Mouse (Mus musculus): ENCODE measurements around the gene Lrrfip2. TPM values are rescaled to one million over a fixed set of nuclear protein-coding genes. Genes with fewer than 3 reads are reported as not detected.

Gene Lrrfip2
- polyA plus RNA-seq, 1 experiment from 2014 or later, result 46.0 TPM

GRCm38 (mm10) chr9:111237726-111238125 lies 120.3 kb downstream of the Lrrfip2 start:
- no peak for ATAC-seq (ENCODE audit: low FRiP score)
- no peak overlapping the region for H3K4me3 ChIP-seq (replicated peaks)
- peaks cover 73% of the 10 kb centered on the region for H3K36me3 ChIP-seq

DNA sequence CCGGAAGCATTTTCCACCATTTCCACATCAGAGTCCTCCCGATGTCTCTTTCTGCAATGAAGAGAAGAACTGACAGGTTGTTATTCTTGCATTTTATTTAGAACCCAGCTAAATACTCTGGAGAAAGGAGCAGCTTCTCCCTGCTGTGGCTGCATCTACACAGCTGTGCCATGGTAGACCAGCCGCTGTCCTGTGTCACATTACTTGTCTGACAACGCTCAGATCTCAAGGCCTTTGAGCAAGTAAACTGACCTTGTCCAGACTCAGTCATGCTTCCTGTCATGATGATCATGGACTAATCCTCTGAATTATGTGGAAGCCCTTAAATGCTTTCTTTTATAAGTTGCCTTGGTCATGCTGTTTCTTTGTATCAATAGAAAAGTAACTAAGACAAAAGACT lies 122.4 kb downstream of the Lrrfip2 start:
- Histone ChIP-seq H3K36me3 (peaks cover 62% of the 10 kb centered on the region), H3K9me3 (replicated peaks) (no peaks in the 10 kb centered on the region), H3K4me3 (replicated peaks) (no peak overlapping the region), H3K27ac (replicated peaks) (no peak overlapping the region), H3K9ac (replicated peaks) (no peak overlapping the region), H3K27me3 (replicated peaks) (no peaks in the 10 kb centered on the region), H3K4me2 (no peak overlapping the region), H3K4me1 (no peaks in the 10 kb centered on the region)
- no peak for ATAC-seq (ENCODE audit: low FRiP score)
- 82% methylated on average over 4 of the region's 4 CpGs for WGBS

More at GRCm38 (mm10) chr9:111237726-111238125, 120.3 kb downstream of the Lrrfip2 start:
- no peaks in the 10 kb centered on the region for H3K27me3 ChIP-seq (replicated peaks)
- no peak overlapping the region for H3K4me2 ChIP-seq
- H3K9ac ChIP-seq (replicated peaks), result no peak overlapping the region
- H3K27ac ChIP-seq (replicated peaks), result no peak overlapping the region
- no peaks in the 10 kb centered on the region for H3K9me3 ChIP-seq (replicated peaks)
- no peaks in the 10 kb centered on the region for H3K4me1 ChIP-seq

DNA sequence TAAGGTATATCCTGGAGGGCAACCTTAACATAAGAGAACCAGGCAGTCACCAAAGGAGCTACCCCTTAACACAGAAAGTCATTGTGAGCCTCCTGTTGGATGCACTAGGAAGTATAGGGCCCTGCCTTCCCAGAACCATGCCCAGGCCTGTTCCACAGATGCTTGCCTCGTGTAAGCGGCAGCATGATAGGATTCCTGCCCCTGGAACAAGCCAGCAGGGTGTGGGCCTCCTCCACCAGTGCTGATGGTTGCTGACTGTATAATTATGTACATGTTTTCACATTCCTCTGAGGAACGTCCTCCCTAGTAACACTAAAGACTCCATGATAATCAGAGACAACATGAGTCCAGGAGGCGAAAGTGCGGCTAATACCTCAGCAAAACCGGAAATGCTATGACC lies 126.0 kb downstream of the Lrrfip2 start:
- no peaks in the 10 kb centered on the region for H3K9me3 ChIP-seq (replicated peaks)
- no peak overlapping the region for H3K27ac ChIP-seq (replicated peaks)
- H3K4me1 ChIP-seq, result no peaks in the 10 kb centered on the region
- H3K27me3 ChIP-seq (replicated peaks), result no peaks in the 10 kb centered on the region
- no peak for ATAC-seq (ENCODE audit: low FRiP score)
- H3K36me3 ChIP-seq, result peaks cover 49% of the 10 kb centered on the region
- WGBS, result 94% methylated on average over 6 of the region's 6 CpGs
- no peak overlapping the region for H3K4me2 ChIP-seq
- no peak overlapping the region for H3K4me3 ChIP-seq (replicated peaks)
- H3K9ac ChIP-seq (replicated peaks), result no peak overlapping the region

DNA sequence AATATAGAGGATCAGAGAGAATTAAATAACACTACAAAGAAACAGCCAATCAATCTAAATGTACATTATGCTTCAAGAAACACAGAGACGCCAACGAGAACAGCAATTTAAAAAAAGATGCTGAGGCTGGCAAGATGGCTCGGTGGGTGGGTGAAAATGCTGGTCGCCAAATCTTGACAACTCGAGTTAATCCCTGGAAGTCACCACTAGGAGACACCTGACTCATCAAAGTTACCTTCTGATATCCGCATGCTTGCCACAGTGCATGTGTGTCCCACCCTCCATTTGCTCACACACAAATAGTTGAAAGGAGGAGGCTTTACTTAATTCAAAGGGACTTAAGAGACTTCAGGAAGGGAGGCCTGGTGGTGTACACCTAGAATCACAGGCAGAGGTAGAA lies 128.2 kb downstream of the Lrrfip2 start:
- no peak overlapping the region for H3K4me2 ChIP-seq
- no peaks in the 10 kb centered on the region for H3K27me3 ChIP-seq (replicated peaks)
- no peak overlapping the region for H3K9ac ChIP-seq (replicated peaks)
- WGBS, result 77% methylated on average over 6 of the region's 6 CpGs
- ATAC-seq (ENCODE audit: low FRiP score), result no peak
- H3K27ac ChIP-seq (replicated peaks), result no peak overlapping the region
- H3K4me1 ChIP-seq, result no peaks in the 10 kb centered on the region
- H3K36me3 ChIP-seq, result peaks cover 47% of the 10 kb centered on the region
- no peak overlapping the region for H3K4me3 ChIP-seq (replicated peaks)
- no peaks in the 10 kb centered on the region for H3K9me3 ChIP-seq (replicated peaks)

GRCm38 (mm10) chr9:111247682-111248246 lies 130.4 kb downstream of the Lrrfip2 start:
- H3K4me2 ChIP-seq, result no peak overlapping the region
- H3K27me3 ChIP-seq (replicated peaks), result no peaks in the 10 kb centered on the region
- H3K9me3 ChIP-seq (replicated peaks), result no peaks in the 10 kb centered on the region
- H3K9ac ChIP-seq (replicated peaks), result no peak overlapping the region
- H3K36me3 ChIP-seq, result peaks cover 52% of the 10 kb centered on the region
- no peak for ATAC-seq (ENCODE audit: low FRiP score)
- H3K27ac ChIP-seq (replicated peaks), result no peak overlapping the region
- H3K4me3 ChIP-seq (replicated peaks), result no peak overlapping the region
- H3K4me1 ChIP-seq, result no peaks in the 10 kb centered on the region
- WGBS, result 83% methylated on average over 3 of the region's 3 CpGs

GRCm38 (mm10) chr9:111252161-111252869 lies 134.9 kb downstream of the Lrrfip2 start:
- Histone ChIP-seq H3K4me3 (replicated peaks) (no peak overlapping the region), H3K27me3 (replicated peaks) (no peaks in the 10 kb centered on the region), H3K4me2 (no peak overlapping the region), H3K4me1 (no peaks in the 10 kb centered on the region), H3K9ac (replicated peaks) (no peak overlapping the region), H3K9me3 (replicated peaks) (no peaks in the 10 kb centered on the region), H3K27ac (replicated peaks) (no peak overlapping the region), H3K36me3 (peaks cover 60% of the 10 kb centered on the region)
- no peak for ATAC-seq (ENCODE audit: low FRiP score)
- WGBS, result 82% methylated on average over 7 of the region's 7 CpGs

- H3K27ac ChIP-seq (replicated peaks), result no peak overlapping the region; the same call in 1 of the 2 replicates
- ATAC-seq (ENCODE audit: low FRiP score), result peak; percentile 66; the same call in 1 of the 2 replicates
- H3K4me2 ChIP-seq, result no peak overlapping the region
- no peak overlapping the region for H3K9ac ChIP-seq (replicated peaks)
- 28% methylated on average over 1 of the region's 1 CpGs for WGBS
- no peaks in the 10 kb centered on the region for H3K9me3 ChIP-seq (replicated peaks)
- no peaks in the 10 kb centered on the region for H3K27me3 ChIP-seq (replicated peaks)
- H3K4me1 ChIP-seq, result no peaks in the 10 kb centered on the region
- peaks cover 54% of the 10 kb centered on the region for H3K36me3 ChIP-seq
- no peak overlapping the region for H3K4me3 ChIP-seq (replicated peaks)
Observed at GRCm38 (mm10) chr9:111260360-111260985, 143.1 kb downstream of the Lrrfip2 start.

GRCm38 (mm10) chr9:111261356-111261755 lies 144.0 kb downstream of the Lrrfip2 start:
- H3K27ac ChIP-seq (replicated peaks), result no peak overlapping the region
- no peaks in the 10 kb centered on the region for H3K9me3 ChIP-seq (replicated peaks)
- H3K4me1 ChIP-seq, result no peaks in the 10 kb centered on the region
- ATAC-seq (ENCODE audit: low FRiP score), result no peak
- WGBS, result 94% methylated on average over 4 of the region's 4 CpGs
- H3K4me2 ChIP-seq, result no peak overlapping the region
- no peak overlapping the region for H3K9ac ChIP-seq (replicated peaks)
- H3K4me3 ChIP-seq (replicated peaks), result no peak overlapping the region
- H3K27me3 ChIP-seq (replicated peaks), result no peaks in the 10 kb centered on the region
- peaks cover 49% of the 10 kb centered on the region for H3K36me3 ChIP-seq

DNA sequence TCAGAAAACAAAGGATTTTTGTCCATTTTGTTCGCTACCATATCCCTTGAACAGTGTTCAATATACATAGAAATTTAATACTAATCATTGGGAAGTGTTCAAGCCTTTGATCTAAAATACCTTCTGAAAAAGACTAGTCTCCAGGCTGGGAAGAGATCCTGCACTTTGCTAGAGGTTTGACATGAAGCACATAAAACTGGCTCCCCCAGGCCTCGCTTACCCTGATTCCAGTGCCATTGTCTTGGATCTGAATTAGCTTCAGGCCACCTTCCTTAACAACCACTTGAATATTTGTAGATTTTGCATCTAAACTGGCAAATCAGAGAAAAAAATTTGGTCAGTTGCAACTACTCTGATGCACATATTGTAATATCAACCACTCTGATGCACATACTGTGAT lies 150.6 kb downstream of the Lrrfip2 start:
- peaks cover 21% of the 10 kb centered on the region for H3K36me3 ChIP-seq
- H3K4me2 ChIP-seq, result no peak overlapping the region
- no peak overlapping the region for H3K27ac ChIP-seq (replicated peaks)
- no peak overlapping the region for H3K9ac ChIP-seq (replicated peaks)
- WGBS, result 95% methylated on average over 2 of the region's 2 CpGs
- ATAC-seq (ENCODE audit: low FRiP score), result no peak
- H3K9me3 ChIP-seq (replicated peaks), result no peaks in the 10 kb centered on the region
- H3K27me3 ChIP-seq (replicated peaks), result no peaks in the 10 kb centered on the region
- H3K4me3 ChIP-seq (replicated peaks), result no peak overlapping the region
- H3K4me1 ChIP-seq, result peaks cover 15% of the 10 kb centered on the region

DNA sequence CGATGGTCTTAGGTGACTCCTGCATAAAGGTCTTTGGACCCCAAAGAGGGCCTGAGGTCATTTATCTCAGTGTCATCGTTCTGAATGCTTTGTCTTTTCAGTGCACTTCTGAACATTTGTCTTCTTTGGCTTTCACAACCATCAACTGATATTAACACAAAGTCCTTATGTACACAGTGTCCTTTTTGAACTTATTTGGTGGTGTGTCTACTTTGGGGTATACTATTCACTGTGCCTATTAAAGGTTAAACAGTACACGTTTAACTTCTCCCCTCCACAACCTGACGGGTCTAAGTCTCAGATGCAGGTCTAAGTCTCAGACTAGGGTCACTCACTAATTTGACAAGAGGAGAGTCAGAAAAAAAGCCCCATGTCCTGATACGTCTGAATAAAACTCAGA lies 153.2 kb downstream of the Lrrfip2 start:
- 6% methylated on average over 5 of the region's 5 CpGs for WGBS
- no peaks in the 10 kb centered on the region for H3K27me3 ChIP-seq (replicated peaks)
- H3K9ac ChIP-seq (replicated peaks), result peak overlapping the region; percentile 56
- peak overlapping the region; percentile 92 for H3K27ac ChIP-seq (replicated peaks)
- no peak for ATAC-seq (ENCODE audit: low FRiP score)
- H3K36me3 ChIP-seq, result peaks cover 11% of the 10 kb centered on the region
- H3K4me2 ChIP-seq, result peak overlapping the region; percentile 65
- H3K9me3 ChIP-seq (replicated peaks), result no peaks in the 10 kb centered on the region
- peak overlapping the region; percentile 79 for H3K4me3 ChIP-seq (replicated peaks)
- H3K4me1 ChIP-seq, result peaks cover 40% of the 10 kb centered on the region

DNA sequence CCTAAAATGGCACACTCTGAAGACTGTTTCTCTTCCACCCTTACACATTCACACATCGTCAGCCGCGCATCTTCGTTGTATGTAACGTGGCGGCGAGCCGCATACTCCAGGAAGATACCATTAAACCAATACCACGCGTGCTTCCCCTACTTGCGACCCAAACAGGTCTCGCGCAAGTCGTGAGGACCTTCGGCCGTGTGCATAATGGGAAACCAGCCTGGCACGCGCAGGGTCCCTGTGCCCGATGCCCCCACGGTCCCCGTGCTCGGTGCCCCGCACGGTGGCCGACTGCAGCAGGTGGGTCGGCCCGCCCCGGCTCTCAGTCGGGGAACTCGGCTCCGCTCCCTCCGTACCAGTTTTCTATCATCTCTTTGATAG lies 153.7 kb downstream of the Lrrfip2 start:
- H3K4me1 ChIP-seq, result peaks cover 44% of the 10 kb centered on the region
- WGBS, result under 1% methylated on average over 31 of the region's 32 CpGs

More for the DNA sequence above, 153.7 kb downstream of the Lrrfip2 start:
- H3K9ac ChIP-seq (replicated peaks), result peak overlapping the region; percentile 56
- ATAC-seq (ENCODE audit: low FRiP score), result peak; percentile 87
- H3K27ac ChIP-seq (replicated peaks), result peak overlapping the region; percentile 92
- H3K9me3 ChIP-seq (replicated peaks), result no peaks in the 10 kb centered on the region
- no peaks in the 10 kb centered on the region for H3K27me3 ChIP-seq (replicated peaks)
- H3K4me2 ChIP-seq, result peak overlapping the region; percentile 65
- H3K36me3 ChIP-seq, result peaks cover 12% of the 10 kb centered on the region
- H3K4me3 ChIP-seq (replicated peaks), result peak overlapping the region; percentile 79

Data from neural tube, embryonic 15.5 days (tissue).